Mouse (Mus musculus): ENCODE data around the gene Cmtm3.
A peak's percentile ranks its signal among the peaks of the same experiment; 100 is the strongest.

Cmtm3 gene

GRCm38 (mm10) chr8:104343957-104344356, 4.7 kb downstream of the Cmtm3 start:
- DNase-seq = peak; percentile 84

- no peak for DNase-seq
Measured at GRCm38 (mm10) chr8:104344622-104345021, 5.4 kb downstream of the Cmtm3 start.

GRCm38 (mm10) chr8:104346706-104347105, 7.5 kb downstream of the Cmtm3 start:
- no peak for DNase-seq

- DNase-seq = no peak
Measured at GRCm38 (mm10) chr8:104348971-104349370, 9.8 kb downstream of the Cmtm3 start.

GRCm38 (mm10) chr8:104350047-104350446, 10.8 kb downstream of the Cmtm3 start:
- DNase-seq = no peak

- no peak for DNase-seq
Measured at GRCm38 (mm10) chr8:104353186-104353585, 14.0 kb downstream of the Cmtm3 start.

- no peak for DNase-seq
Measured at GRCm38 (mm10) chr8:104354504-104354903, 15.3 kb downstream of the Cmtm3 start.

GRCm38 (mm10) chr8:104358637-104359036, 19.4 kb downstream of the Cmtm3 start:
- no peak for DNase-seq

- peak; percentile 72 for DNase-seq
Measured at GRCm38 (mm10) chr8:104359778-104360456, 20.7 kb downstream of the Cmtm3 start.

GRCm38 (mm10) chr8:104365695-104366094, 26.5 kb downstream of the Cmtm3 start:
- no peak for DNase-seq

GRCm38 (mm10) chr8:104367398-104367797, 28.2 kb downstream of the Cmtm3 start:
- no peak for DNase-seq

GRCm38 (mm10) chr8:104369591-104369990, 30.4 kb downstream of the Cmtm3 start:
- no peak for DNase-seq

- no peak for DNase-seq
Measured at GRCm38 (mm10) chr8:104370071-104370470, 30.9 kb downstream of the Cmtm3 start.

- DNase-seq = no peak
Measured at GRCm38 (mm10) chr8:104371121-104371520, 31.9 kb downstream of the Cmtm3 start.

- peak; percentile 39 for DNase-seq
Measured at GRCm38 (mm10) chr8:104373779-104374178, 34.6 kb downstream of the Cmtm3 start.

GRCm38 (mm10) chr8:104374269-104374668, 35.1 kb downstream of the Cmtm3 start:
- no peak for DNase-seq

- DNase-seq = peak; percentile 68
Measured at GRCm38 (mm10) chr8:104374864-104375846, 35.9 kb downstream of the Cmtm3 start.

- DNase-seq = no peak
Measured at GRCm38 (mm10) chr8:104375959-104376358, 36.7 kb downstream of the Cmtm3 start.

GRCm38 (mm10) chr8:104376669-104377068, 37.5 kb downstream of the Cmtm3 start:
- no peak for DNase-seq

GRCm38 (mm10) chr8:104379301-104379836, 40.2 kb downstream of the Cmtm3 start:
- no peak for DNase-seq

- DNase-seq = no peak
Measured at GRCm38 (mm10) chr8:104380269-104380668, 41.1 kb downstream of the Cmtm3 start.

GRCm38 (mm10) chr8:104380961-104381411, 41.8 kb downstream of the Cmtm3 start:
- peak; percentile 54 for DNase-seq

GRCm38 (mm10) chr8:104383296-104383695, 44.1 kb downstream of the Cmtm3 start:
- DNase-seq = no peak
